Mouse (Mus musculus) liver, embryonic 14.5 days (tissue): Measurements from ENCODE around the gene Lmx1b.

ENCODE experiments used
- CTCF ChIP-seq: IDR thresholded peaks from 2 replicates; pipeline ENCODE4 v1.5.1; 2016; ENCODE audit warnings: antibody characterized with exemption, low read depth, control low read depth
- EP300 ChIP-seq: IDR thresholded peaks from 2 replicates; pipeline ENCODE4 v1.6.1; 2016; ENCODE audit warnings: antibody characterized with exemption, low read depth

GRCm38 (mm10) chr2:33636117-33636521, 4.2 kb downstream of the Lmx1b start:
- TF ChIP-seq CTCF: no peak
- TF ChIP-seq EP300: no peak
